Mouse (Mus musculus) adrenal gland, postnatal 36 days (tissue): ENCODE data around the gene E2f7. TPM values are rescaled to one million over a fixed set of nuclear protein-coding genes. Genes with fewer than 3 reads are reported as not detected.

ENCODE experiments used
- DNase-seq, 2 experiments: peaks; one replicate each; pipeline ENCODE4 v3.0.0; 2021; ENCODE audit warnings: mixed read lengths in 1 of 2
- total RNA-seq, 2 experiments: library from RNA; stranded (reverse); gene quantifications; 2 replicates each; pipeline ENCODE4 v1.2.3; 2021

Gene E2f7
- total RNA-seq, 2 experiments from 2014 or later, result 0.89 to 1.4 TPM

DNA sequence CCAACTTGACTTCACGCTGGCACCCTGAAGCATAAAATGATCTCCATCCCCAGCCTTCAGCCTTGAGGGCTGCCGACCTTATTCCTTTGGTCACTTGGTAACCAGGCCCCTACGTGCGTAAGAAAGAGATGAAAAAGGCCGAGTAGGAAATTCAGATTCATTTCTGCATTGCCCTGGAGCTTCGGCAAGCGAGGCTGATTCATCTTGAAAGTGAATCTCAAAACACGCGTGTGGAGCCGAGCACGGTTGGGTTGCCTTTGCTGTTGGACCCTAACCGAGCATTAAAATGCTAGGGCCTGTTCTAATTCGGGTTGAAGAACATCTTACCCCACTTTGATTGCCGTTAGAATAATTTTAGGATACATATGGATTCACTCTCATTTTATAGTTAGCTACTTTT lies 28.6 kb downstream of the E2f7 start:
- DNase-seq, result no peak

DNA sequence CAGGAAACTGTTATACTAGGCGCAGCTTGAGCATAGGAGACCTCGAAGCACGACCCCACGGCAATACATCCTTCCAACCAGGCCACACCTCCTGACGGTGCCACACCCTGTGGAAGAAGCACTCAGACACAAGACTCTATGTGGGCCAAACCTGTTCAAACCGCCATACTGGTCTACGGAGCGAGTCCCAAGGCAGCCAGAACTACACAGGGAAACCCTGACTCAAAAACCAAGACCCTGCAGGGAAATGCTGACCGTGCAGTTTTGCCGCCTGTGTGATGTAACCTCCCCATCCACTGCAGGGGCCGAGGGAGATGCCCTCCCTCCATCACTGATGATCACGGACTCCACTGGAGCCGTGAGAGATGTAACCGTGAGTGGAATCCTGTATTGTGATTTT lies 36.5 kb downstream of the E2f7 start:
- DNase-seq, result no peak

DNA sequence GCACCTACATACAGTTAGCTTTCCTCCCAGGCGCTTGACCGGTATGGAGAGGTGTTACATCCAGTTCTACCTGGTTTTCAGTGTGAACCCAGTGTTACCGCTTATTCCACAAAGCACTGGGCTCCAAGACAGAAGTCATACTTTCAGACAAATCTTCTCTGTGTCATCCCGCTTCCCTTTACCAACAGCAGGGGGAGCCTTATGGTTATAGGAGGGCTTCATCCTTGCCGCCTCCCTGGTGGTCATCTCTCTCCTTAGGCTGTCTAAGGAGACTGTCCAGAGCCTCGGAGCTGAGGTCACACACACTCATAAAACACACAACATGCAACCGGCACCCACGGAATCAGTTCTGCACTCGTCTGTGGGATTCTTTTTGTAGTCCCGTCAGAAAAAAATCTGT lies 37.4 kb downstream of the E2f7 start:
- DNase-seq, result peak in 1 of 2 experiments; percentile 18

DNA sequence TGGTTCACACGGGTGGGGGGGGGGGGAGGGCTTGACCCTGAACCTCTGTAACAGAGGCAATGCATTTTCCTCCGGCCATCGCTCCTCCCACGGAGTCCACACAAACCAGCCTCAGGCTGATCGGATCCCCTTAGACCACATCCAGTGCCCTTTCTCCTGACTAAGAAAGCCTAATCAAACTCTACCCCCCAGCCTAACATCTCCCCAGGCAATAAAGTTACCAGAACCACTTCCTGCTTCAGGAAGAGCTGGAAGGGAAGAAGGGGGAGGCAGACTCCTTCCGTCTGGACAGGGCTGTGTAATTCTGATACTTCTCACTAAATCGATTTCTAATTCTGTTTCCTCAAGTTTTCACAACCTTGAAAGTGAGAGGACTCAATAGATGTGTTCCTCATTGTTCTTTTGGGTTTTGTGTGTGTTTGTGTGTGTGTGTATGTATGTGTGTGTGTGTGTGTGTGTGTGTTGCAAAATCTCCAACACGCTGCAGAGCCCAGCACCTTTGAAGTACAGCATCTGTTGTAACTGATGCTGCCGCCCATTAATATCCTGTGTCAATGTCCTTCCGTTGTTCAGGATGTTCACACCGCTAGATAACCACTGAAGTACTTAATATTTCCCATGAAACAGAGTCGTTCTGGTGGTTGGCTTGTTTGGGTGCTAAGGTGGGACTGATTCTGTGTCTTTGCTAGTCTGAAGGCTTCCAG lies 43.0 kb downstream of the E2f7 start:
- DNase-seq, result no peak

DNA sequence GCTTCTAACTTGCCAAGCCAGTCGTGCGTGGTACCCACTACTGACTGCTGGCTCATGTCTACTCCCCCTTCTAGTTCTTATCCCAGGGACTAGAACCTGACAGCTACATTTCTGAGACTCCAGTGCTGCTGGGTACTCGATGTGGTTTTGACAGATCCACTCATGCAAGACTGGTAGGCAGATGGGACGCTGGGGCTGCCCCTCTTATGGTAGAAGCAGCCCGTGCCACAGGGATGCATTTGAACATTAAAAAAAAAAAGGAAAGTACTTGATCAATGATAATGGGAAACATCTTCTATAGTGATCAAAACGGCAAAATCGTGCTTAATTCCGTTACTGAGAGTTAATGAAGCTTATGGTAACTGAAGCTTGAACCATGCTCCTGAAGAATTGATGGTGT lies 44.4 kb downstream of the E2f7 start:
- DNase-seq, result no peak

DNA sequence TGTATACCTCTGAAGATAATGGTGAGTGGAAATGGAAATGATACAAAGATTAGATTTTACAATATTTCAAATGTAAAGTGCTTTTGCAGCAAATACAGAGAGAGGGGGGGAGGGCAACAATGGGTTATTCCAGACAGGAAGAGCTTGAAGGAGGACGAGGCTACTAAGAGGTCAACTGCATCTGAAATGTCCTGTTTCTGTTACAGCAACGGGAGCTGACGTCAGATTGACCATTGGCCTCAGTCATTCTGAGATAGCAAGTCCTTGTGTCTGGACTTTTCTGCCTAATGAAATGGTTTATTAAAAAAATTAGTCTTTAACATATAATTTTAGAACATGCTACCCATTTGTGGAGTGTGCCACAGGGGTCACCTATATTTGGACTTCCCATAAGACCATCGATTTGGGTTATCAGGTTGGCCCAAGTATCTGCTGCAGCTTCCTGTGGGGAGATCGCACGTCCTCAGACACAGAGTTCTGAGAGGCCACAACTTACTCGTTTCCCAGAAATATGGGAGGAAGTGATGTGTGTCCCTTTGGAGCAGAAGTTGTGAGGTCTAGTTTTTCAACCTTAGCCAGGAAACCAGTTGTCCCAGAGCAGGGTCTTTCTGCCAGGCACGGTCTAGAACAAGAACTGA lies 48.0 kb downstream of the E2f7 start:
- DNase-seq, result no peak

DNA sequence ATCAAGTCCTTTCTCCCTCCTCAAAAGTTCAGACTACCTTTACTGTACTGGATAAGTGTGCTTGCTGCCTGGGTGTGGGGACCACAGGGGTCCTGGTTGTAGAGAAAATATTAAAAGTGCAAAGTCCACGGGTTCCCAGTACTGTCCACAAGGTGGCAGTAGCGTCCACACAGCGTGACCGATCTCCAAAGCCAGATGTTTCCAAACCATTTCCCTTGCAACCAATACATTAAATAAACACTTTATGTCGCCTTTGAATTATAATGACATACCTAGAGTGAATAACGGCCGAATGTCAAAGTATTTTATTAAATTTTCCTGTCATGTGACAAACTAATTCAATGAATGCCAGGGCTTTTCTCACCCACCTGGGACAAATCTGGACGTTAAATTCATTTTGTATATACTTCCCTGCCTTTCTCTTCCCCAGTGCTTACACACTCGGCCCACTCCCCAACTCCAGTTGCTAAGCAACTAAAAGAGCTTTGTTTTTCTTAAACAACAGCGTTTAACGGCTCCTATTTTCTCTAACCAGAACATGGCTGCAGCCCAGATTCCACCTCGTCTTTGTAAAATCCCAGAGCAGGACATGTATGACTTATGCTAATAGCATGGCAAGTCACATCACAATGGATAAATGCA lies 49.4 kb downstream of the E2f7 start:
- DNase-seq, result peak; percentile 35

DNA sequence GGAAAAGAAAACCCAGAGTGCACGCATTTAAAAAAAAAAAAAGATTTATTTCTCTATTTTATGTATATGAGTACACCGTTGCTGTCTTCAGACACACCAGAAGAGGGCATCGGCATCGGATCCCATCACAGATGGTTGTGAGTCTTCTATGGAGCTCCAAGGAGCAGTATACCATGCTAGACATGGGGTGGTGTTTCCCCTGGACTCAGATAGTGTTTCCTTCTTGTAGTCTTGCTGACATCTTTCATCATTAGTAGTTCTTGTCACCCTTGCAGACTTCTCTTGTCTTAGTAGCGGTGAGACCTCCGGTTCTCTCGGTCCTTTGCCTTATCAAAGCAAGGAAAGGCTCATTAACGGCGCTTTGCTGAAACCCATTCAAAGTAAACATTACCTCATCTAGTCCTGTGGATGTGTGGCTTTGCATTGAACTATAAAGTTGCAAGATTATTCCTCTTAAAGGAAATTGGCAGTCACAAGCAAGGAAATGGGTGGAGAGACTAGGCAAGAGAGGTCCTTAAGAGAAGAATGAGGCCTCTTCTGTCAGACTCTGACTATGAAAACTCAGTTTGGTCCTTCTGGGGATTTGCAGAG lies 50.1 kb downstream of the E2f7 start:
- DNase-seq, result no peak

DNA sequence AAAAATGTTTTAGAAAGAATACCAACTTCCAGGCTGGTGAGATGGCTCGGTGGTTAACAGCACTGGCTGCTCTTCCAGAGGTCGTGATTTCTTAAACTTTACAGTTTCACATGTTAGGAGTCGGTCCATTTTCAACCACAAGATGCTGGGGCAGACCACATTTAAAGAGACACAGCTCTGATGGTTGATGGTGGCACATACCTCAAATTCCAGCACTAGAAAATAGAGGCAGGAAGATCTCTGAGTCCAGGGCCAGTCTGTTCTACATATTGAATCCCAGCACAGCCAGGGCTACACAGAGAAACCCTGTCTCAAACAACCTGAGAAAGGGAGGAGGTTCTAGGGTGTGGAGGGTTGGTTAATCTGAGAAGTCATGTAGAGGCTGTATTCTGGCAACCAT lies 56.1 kb downstream of the E2f7 start:
- no peak for DNase-seq

DNA sequence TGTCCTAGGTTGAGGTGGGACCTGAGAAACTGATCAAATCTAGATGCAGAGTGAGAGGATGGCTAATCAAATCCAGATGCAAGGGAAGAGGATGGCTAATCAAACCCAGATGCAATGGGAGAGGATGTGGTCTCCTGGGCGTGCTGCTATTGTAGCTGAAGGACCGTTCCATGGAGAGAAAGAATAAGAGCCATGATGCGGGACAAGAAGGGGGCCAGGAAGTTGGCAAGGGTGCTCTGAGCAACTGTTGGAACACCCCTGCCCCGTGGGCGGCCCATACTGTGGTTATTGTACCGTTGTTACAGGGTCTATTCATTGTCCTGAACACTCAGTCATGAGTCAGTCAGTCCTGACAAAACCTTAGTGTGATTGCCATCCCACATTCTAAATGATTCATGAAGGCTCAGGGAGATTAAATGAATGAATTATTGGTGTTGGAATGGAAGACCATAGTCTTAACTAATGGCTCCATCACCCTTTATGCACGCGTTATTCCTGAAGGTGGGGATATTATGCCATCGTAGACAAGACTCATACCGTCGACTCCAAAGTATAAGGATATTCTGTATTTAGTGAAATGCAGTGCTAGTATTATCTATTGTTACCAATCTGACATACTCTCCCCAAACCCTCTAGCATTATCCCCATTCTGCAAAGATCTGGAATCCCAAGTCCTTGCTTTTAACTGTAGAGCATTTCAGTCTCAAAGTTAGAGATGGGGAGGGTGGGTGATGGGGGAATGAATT lies 59.2 kb downstream of the E2f7 start:
- DNase-seq, result no peak

DNA sequence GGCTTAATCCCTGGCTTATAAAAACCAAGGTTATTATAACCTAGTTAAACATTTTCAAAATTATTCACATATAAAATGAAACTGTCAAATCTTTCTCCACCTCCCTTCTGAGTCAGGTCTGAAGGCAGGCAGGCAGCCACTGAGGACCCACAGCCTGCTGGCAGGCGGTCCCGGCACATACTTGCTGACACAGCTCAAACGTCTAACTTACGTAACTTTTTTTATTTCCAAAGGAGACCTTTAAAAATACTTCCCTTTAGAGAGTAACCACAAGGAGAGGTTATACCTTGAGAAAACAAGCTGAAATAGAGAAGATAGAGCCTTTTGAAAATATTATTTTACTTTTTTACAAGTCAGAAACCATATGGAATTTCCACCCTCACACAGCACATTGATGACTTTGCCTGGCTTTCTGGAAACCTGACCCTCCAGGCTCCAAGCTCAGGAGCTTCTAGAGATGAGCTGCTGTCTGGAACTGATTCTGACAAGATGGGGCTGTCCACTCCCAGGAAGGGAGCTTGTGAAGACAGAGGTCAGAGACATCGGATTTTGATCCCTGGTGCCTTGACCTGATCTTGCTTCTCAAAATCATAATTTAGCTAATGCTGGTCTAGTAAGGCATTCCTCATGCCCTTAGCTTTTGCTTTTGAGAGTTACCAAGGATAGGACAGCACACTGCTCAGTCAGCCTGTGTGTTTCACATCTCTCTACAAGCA lies 59.9 kb downstream of the E2f7 start:
- peak; percentile 48 to 60 for DNase-seq

DNA sequence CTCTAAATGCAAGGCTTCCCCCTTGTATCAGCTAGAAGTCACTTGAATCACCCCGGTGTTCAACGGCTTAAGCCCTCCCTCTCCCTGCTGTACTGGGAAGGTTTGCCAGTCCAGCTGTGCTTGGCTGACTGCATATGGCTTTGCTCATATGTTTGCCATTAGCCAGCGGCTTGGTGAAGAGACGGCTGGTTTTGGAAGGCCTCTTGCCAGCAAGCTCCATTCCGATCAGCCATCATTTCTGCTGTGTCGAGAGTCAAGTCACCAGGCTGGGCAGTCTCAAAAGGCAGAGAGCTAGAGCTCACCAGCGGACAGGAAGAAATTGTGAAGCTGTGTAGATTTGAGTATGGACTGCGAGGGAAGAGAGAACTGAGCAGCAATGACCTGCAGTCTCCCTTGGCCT lies 61.2 kb downstream of the E2f7 start:
- DNase-seq, result no peak

DNA sequence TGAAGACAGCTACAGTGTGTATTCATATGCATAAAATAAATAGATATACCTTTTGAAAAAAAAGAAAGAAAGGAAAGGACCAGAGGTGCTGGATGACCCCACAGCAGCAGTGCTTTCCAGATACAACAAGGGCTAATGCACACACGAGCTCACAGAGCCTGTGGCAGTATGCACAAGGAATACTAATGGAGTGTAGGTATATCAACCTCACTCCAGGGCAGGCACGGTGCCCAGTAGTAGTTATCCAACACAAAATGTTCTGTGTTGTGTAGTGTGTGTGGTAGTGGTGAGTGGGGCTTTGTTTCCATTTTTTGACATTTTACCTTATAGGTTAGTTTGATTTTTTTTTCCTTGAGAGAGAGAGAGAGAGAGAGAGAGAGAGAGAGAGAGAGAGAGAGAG lies 65.3 kb downstream of the E2f7 start:
- no peak for DNase-seq

DNA sequence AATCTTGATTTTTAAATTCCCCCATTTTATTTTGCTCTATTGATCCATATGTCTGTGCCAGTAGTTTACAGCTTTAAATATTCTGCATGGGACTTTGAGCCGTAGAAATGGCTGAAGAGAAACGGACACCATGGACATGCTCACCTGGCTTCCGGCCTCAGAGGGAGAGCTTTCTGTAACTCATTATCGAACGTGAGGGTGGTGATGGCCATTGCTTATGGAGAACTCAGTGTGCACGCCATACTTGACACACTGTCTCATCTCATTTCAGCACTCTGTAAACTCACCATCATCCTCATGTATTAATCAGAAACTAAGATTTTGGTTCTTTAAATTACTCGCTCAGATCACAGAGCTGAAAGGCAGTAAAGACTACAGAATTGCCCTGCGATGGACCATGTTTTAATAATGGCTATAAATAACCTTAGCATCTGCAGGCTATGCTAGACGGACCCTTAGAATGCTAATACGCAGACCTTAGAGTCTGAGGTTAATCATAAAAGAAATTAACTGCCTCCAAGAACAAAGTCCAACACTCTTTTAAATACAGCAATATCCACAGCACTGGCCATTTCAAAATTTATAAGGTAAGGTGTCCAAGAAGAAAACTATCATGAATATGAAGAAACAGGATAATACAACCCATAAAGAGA lies 66.1 kb downstream of the E2f7 start:
- no peak for DNase-seq

DNA sequence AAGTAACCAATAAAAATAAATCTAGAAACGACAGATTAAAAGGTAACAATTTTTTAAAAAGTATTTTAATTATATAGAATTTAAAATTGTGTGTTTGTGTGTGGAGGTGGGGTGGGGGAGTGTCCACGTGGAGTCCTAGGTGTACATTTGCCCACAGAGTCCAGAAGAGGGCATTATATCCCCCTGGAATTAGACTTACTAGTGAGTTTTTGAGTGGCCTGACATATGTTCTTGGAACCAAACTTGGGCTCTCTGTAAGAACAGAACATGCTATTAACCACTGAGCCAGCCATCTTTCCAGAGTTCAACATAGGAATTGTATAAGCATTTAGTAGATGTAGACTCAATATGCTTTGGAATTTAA lies 66.6 kb downstream of the E2f7 start:
- no peak for DNase-seq

DNA sequence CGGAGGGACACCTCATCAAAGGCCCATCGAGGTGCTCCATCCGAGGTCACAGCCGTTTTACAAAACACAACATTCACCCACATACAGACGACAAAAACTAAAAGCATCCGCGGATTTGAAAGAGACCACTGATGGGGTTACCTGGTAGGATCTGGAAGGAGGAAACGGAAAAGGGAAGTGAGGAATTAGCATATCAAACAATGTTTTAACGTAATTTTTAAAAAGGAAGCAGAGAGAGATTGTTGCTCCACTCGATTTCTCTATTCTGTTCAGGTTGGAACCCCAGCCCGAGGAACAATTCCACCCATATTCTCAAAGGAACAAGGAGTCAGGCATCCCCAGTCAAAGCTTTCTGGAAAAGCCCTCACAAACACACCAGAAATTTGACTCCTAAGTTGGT lies 75.9 kb downstream of the E2f7 start:
- DNase-seq, result no peak

DNA sequence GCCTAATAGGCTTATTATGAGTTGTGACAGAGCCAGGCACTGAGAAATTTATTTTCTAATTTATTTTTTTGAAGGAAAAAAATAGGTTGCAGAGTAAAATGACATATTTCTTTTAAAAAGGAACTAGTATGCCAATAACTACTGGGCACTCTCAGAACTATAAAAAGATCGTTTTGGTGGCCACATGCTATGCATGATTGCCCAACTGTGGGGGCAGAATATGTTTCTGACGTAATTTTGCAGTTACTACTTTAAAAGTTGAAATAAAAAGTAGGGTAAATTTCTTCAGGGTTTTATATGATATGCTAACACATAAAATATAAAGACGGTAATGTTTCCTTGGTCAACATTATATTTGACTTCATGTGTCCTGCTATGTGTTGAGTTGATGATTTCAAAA lies 76.5 kb downstream of the E2f7 start:
- DNase-seq, result no peak

DNA sequence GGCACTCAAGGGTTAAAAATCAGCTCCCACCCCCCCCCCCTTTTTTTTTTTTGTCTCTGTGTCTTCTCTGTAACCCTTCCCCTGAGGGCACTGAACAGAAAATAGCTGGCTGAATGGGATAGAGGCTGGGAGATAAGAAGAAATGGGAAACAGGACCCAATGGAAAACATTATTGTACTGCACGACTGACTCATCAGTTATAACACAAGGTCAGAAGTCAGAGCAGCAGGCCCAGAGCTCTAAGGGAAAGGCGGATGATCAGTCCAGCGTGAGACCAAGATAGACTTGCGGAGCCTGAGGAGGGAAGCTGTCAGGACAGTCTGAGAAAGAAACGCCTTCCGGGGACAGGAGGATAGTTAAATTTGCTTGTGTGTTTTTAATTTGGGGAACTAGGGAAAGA lies 87.1 kb downstream of the E2f7 start:
- DNase-seq, result peak; percentile 28 to 32

DNA sequence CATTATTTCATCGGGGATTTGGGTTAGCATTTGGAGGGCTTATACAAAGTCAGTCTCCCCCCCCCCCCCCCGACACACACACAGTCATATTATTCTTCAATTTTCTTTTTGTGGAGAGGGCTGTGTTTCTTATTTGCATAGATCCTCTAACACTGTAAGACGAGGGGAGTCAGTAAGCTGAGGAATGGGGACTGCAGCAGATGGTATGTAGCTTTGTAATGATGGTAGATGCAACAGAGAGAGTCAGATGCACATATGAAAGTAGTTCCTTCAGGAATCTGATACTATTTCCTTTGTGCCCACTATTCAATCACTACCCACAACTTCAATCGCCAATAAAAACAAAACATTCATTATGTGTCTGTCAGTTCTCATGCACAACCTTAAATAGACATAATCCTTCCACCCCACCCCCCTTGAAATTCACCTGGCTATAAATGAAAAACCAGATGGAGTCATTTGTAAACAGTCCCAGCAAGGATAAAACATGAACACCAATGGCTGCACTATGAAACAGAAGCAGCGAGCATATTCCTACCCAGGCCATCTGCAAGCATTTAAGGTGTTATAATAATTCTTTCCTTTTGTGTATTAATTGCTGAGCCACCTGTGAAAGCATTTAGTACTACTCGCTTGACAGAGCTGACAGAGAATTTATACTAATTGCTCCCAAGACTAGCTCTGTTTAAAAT lies 90.0 kb downstream of the E2f7 start:
- DNase-seq, result no peak
